Mouse (Mus musculus) gastrocnemius, adult 8-10 months (tissue): ENCODE data around the gene Fancd2. TPM values are rescaled to one million over a fixed set of nuclear protein-coding genes. Genes with fewer than 3 reads are reported as not detected.
A peak's percentile ranks its signal among the peaks of the same experiment; 100 is the strongest.

Source experiments
- DNase-seq, 2 experiments: peaks; one replicate each; pipeline ENCODE4 v3.0.0; 2022; ENCODE audit warnings: low spot score in 2 of 2
- microRNA-seq: library from miRNA; unstranded; fragments of <30 nt; microRNA quantifications from one replicate; pipeline ENCODE4 v1.2.0, GENCODE M21; 2022
- total RNA-seq, 4 experiments: library from RNA; stranded (reverse); gene quantifications; 2 replicates each; pipeline ENCODE4 v1.2.4; 2022

The Fancd2 gene
- total RNA-seq, 4 experiments from 2014 or later, result 0.07 to 0.24 (median 0.24) TPM; not detected in 1

- DNase-seq, result no peak
Measured at GRCm38 (mm10) chr6:113609293-113609692, 77.8 kb downstream of the Fancd2 start.

GRCm38 (mm10) chr6:113612258-113612969, 80.9 kb downstream of the Fancd2 start:
- DNase-seq, result no peak

GRCm38 (mm10) chr6:113614152-113614551, 82.7 kb downstream of the Fancd2 start:
- DNase-seq, result no peak

GRCm38 (mm10) chr6:113614997-113615396, 83.5 kb downstream of the Fancd2 start:
- no peak for DNase-seq

- no peak for DNase-seq
Measured at GRCm38 (mm10) chr6:113615489-113615888, 84.0 kb downstream of the Fancd2 start.

- no peak for DNase-seq
Measured at GRCm38 (mm10) chr6:113623386-113623785, 91.9 kb downstream of the Fancd2 start.

GRCm38 (mm10) chr6:113623941-113624751, 92.7 kb downstream of the Fancd2 start, which contains the start of gene Vhl:
Vhl (plus strand) TSS chr6:113623959.
- DNase-seq, result peak; percentile 84 to 90

- DNase-seq, result no peak
Measured at GRCm38 (mm10) chr6:113624989-113625770, 93.7 kb downstream of the Fancd2 start.

- no peak for DNase-seq
Measured at GRCm38 (mm10) chr6:113630322-113630721, 98.8 kb downstream of the Fancd2 start.

- no peak for DNase-seq
Measured at GRCm38 (mm10) chr6:113632863-113633262, 101.4 kb downstream of the Fancd2 start.

GRCm38 (mm10) chr6:113638302-113639040, 107.0 kb downstream of the Fancd2 start, which contains the start of gene Irak2:
Irak2 (plus strand) TSS chr6:113638467.
- DNase-seq, result peak; percentile 92 to 93

- DNase-seq, result no peak
Measured at GRCm38 (mm10) chr6:113639201-113639600, 107.7 kb downstream of the Fancd2 start.

GRCm38 (mm10) chr6:113642605-113643004, 111.1 kb downstream of the Fancd2 start:
- no peak for DNase-seq

GRCm38 (mm10) chr6:113643021-113643420, 111.5 kb downstream of the Fancd2 start:
- no peak for DNase-seq

GRCm38 (mm10) chr6:113643967-113644366, 112.5 kb downstream of the Fancd2 start:
- DNase-seq, result no peak

- peak in 1 of 2 experiments; percentile 22 for DNase-seq
Measured at GRCm38 (mm10) chr6:113644808-113645207, 113.3 kb downstream of the Fancd2 start.

Small RNA genes within 50 kb of the gene (microRNA-seq; reads per million reads assigned to microRNA genes)
- gene Gm23365, result not detected

Other genes with a start within 250 kb of the Fancd2 start
- not detected for gene Cpne9, start 249.4 kb upstream of the Fancd2 start, total RNA-seq
- gene Brpf1, start 224.5 kb upstream of the Fancd2 start, total RNA-seq, result 10 to 100 TPM in 1 of 4 experiments, 1 to 10 TPM in 3; 8.0 to 11.1 (median 9.5) TPM
- 1 to 10 TPM; 4.3 to 7.6 (median 5.2) TPM for gene Ogg1, start 204.7 kb upstream of the Fancd2 start, total RNA-seq
- 10 to 100 TPM; 37.4 to 43.2 (median 40.5) TPM for gene Camk1, start 187.7 kb upstream of the Fancd2 start, total RNA-seq
- 10 to 100 TPM; 11.6 to 17.1 (median 14.0) TPM for gene Tada3, start 153.8 kb upstream of the Fancd2 start, total RNA-seq
- gene Arpc4, start 153.6 kb upstream of the Fancd2 start, total RNA-seq, result 10 to 100 TPM; 50.8 to 57.8 (median 55.8) TPM
- under 1 TPM; 0.27 to 0.94 (median 0.83) TPM for gene Ttll3, start 142.4 kb upstream of the Fancd2 start, total RNA-seq
- gene Rpusd3, start 112.3 kb upstream of the Fancd2 start, total RNA-seq, result 10 to 100 TPM in 1 of 4 experiments, 1 to 10 TPM in 3; 5.9 to 12.8 (median 6.8) TPM
- gene Cidec, start 95.9 kb upstream of the Fancd2 start, total RNA-seq, result 10 to 100 TPM in 3 of 4 experiments, 1 to 10 TPM in 1; 3.8 to 35.8 (median 19.8) TPM
- 10 to 100 TPM; 27.4 to 30.4 (median 29.1) TPM for gene Jagn1, start 89.1 kb upstream of the Fancd2 start, total RNA-seq
- under 1 TPM; 0.12 to 0.44 (median 0.28) TPM for gene Il17re, start 73.2 kb upstream of the Fancd2 start, total RNA-seq
- 1 to 10 TPM; 3.9 to 7.5 (median 4.7) TPM for gene Il17rc, start 60.3 kb upstream of the Fancd2 start, total RNA-seq
- gene Creld1, start 48.4 kb upstream of the Fancd2 start, total RNA-seq, result 10 to 100 TPM; 46.7 to 56.2 (median 49.2) TPM
- gene Prrt3, start 29.8 kb upstream of the Fancd2 start, total RNA-seq, result not detected
- gene Emc3, start within 50 bp of the Fancd2 start, total RNA-seq, result 10 to 100 TPM; 51.5 to 58.0 (median 55.0) TPM
- gene Fancd2os, start 69.0 kb downstream of the Fancd2 start, total RNA-seq, result not detected
- gene Brk1, start 73.1 kb downstream of the Fancd2 start, total RNA-seq, result 10 to 100 TPM; 37.5 to 44.8 (median 44.1) TPM
- 1 to 10 TPM; 5.3 to 7.3 (median 6.2) TPM for gene Vhl, start 92.3 kb downstream of the Fancd2 start, total RNA-seq
- 1 to 10 TPM; 3.3 to 7.4 (median 4.7) TPM for gene Irak2, start 106.8 kb downstream of the Fancd2 start, total RNA-seq
- gene Tatdn2, start 165.4 kb downstream of the Fancd2 start, total RNA-seq, result 10 to 100 TPM; 41.0 to 65.6 (median 53.0) TPM
- not detected for gene Ghrl, start 188.2 kb downstream of the Fancd2 start, total RNA-seq
- gene Sec13, start 209.1 kb downstream of the Fancd2 start, total RNA-seq, result 10 to 100 TPM; 71.3 to 73.9 (median 71.7) TPM